Mouse (Mus musculus): Measurements from ENCODE around the gene Mpdu1.

The Mpdu1 gene

DNA sequence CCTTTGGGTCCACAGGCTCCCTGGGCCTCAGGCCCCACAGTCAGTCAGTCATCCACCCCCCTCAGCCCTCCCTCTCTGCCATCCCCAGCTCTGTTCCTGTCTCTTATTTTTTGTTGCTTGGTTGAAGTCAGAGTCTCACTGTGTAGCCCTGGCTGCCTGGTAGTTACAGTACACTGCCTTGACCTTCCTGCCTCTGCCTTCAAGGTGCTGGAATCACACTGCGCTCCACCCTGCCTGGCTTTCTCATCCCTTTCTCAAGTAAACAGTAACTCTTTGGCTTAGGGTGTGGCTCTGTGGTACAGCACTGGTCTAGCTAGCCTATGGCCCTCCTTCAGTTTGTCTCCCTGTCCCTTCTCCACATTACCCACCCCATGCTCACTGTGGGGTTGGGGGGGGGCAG, 27.4 kb upstream of the Mpdu1 start:
- no peak for DNase-seq

DNA sequence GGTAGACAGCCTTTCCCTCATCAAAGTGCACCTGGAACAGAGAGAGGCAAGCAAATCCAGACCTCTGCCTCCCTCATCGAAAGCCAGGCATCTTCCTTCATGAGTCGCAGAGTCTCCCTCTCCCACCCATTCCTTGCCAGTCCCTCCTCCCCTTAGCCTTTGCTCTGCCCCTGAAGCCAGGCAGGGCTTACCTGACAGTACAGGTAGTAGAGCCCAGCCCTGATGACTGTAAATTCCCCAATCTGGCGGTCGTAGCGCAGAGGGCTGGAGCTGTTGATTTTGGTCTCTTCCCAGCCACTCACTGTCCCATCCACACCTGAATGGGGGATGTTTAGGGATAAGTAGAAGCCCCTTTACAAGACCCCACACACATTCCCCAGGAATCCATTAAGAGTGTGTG, 24.6 kb upstream of the Mpdu1 start:
- no peak for DNase-seq

- DNase-seq = peak; percentile 92
Observed at GRCm38 (mm10) chr11:69686377-69686776, 23.9 kb upstream of the Mpdu1 start.

GRCm38 (mm10) chr11:69685526-69686148, 23.2 kb upstream of the Mpdu1 start, which contains the start of gene Tnfsf13:
Gene Tnfsf13 (minus strand): TSS chr11:69685784.
- DNase-seq = peak; percentile 86

- DNase-seq = no peak
Observed at GRCm38 (mm10) chr11:69684936-69685335, 22.5 kb upstream of the Mpdu1 start.

GRCm38 (mm10) chr11:69684128-69684745, 21.8 kb upstream of the Mpdu1 start:
- peak; percentile 47 for DNase-seq

- no peak for DNase-seq
Observed at GRCm38 (mm10) chr11:69683576-69683975, 21.1 kb upstream of the Mpdu1 start.

- peak; percentile 96 for DNase-seq
Observed at GRCm38 (mm10) chr11:69682840-69683533, 20.5 kb upstream of the Mpdu1 start.

- DNase-seq = no peak
Observed at GRCm38 (mm10) chr11:69682209-69682839, 19.9 kb upstream of the Mpdu1 start.

DNA sequence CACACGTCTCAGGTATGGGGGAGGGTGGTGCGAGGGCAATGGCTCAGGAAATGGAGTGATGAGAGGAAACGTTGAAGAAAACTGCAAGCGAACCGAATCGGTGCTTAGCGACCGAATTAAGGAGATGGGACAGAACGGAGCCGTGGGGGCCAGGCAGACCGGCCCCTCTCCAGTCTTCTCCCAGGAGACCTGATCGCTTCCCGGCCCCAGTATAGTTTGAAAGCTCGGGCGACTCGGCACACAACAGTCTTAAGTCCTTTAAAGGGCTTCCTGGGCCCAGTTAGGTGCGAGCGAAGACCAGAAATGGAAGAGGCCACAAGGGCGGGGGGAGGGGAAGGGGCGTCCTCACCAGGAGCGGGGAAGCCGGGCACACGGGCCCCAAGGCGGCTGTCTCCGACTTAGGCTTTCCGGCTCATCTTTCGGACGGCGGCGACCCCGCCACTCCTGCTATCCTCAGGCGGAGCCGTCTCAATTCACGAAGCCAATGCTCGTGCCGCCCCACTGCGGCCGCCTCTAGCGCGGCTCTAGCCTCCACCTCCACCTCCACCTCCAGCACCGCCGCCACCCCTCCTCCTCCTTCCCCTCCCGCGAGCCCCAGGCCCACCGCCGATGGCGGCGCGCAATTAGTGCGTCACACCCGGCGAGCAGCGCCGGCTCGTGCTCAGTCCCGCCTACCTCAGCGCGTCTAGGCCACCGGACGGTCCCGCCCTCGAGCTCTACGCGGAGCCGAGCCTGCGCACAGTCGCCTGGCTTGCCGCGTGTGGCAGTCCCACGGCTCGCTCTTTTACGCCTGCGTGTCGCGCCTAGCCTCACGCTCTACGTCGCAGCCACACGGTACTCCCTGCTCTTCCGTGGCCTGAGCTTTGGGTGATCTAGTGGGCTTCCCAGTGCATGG, 19.1 kb upstream of the Mpdu1 start, which contains the start of gene Senp3:
TSS of gene Senp3 (minus strand) at position 771 of the 895 bp plus-strand sequence.
- peak; percentile 97 for DNase-seq

DNA sequence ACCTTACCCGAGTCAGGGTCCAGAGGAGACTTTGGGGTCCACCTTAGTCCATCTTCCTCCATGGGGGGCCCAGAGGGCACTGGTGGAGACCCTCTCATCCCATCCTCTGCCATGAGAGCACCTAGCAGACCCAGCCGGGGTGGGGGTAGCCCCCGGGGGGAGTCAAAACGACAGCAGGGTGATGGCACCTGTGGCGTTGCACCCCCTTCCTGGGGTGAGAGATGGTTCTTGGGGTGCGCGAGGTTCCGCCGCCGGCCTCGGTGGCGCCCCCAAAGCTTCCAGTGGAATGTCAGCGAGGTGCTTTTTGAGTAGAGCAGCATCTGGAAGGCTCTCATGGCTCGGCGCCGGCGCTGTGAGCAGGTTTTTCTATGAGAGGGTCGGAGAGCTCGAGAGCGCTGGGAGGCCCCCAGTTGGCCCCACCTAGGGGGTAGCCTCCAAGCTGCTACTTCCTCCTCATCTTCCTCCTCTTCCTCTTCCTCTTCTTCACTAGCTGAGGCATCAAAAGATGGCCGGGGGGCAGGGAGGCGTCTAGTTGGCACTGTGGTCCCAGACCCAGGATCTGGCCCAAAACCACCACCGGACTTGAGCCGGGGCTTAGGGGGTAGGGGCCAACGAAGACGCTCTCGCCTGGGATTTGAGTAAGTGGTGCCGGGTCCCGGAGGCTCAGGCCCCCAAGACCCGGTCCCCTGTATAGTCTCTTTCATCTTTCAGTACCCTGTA, 17.9 kb upstream of the Mpdu1 start:
- DNase-seq = no peak

- DNase-seq = no peak
Observed at GRCm38 (mm10) chr11:69679144-69679543, 16.7 kb upstream of the Mpdu1 start.

GRCm38 (mm10) chr11:69672211-69672706, 9.8 kb upstream of the Mpdu1 start, which contains the start of gene Eif4a1:
Gene Eif4a1 (minus strand): TSS chr11:69672423.
- peak; percentile 99 for DNase-seq

DNA sequence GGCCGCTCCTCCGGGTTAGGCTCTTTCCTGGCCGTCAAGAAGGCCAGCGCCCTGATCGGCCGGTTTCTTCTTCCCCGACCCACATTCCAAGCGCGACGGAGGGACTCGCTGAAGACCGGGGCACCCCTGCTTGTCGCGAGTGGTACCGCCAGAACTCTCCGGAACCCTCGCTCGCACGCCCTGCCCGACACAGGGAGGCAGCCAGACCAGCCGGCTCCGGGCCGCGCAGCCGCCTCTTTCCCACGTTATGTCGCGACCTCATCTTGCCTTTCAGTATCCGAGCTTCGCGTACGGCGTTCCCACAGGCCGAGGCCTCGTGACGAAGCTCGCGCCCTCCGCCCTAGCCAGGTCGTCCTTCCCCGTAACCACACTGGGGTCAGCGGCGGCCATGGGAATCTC, 9.3 kb upstream of the Mpdu1 start:
- no peak for DNase-seq

DNA sequence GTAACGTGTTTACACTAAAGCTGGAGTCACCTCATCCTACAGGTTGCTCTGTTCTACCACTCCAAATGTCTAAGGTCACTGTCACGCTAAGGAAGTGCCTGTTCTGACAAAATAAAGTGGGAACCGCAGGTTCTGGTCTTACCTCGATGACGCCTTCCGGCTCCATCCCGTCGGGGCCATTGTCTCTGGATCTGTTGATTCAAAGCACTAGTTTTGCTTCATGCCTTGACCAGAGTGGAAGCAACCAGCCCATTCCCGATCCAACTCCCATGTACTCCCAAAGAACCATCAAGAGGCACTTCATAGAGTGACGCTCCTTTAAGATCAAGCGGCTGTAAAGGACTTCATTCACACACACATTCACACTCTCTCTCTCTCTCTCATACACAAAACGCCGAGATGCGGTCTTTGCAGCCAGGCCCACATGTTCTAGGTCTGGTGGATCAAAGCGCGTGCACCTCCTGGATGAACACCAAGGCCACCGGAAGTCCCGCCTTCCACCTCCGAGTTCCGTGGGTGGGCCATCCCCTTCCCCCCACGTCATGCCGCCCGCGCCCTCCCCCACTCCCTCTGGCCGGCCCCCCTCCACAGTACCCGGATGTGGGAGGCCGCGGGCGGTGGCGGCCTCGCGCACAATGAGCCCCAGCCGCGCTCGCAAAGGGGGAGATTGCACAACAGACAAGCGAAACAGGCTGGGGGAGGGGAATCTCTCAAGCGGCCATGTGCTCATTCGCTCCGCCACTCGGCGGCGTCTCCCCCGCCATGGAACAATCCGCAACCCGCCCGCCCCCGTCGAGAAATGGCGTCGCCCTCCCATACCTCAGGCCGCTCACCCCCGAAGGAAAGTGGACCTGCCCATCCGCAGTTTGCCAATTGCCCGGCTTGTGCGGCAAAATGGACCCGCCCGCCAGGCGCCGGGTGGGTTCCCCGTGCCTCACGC, 8.6 kb upstream of the Mpdu1 start:
- DNase-seq = peak; percentile 96

DNA sequence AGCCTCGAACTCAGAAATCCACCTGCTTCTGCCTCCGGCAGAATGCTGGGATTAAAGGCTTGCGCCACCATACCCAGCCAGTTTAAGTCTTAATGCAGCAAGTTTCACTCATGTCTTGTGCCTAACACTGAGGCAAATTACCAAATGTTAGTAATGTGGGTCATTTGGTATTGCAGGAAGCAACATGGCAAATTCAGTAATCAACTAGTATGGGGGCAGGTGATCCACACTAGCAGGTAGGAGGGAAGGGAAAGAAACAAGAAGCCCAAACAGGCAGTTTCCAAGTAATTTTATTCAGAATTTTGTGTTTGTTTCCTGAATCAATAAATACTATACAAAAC, 4.2 kb upstream of the Mpdu1 start:
- no peak for DNase-seq

DNA sequence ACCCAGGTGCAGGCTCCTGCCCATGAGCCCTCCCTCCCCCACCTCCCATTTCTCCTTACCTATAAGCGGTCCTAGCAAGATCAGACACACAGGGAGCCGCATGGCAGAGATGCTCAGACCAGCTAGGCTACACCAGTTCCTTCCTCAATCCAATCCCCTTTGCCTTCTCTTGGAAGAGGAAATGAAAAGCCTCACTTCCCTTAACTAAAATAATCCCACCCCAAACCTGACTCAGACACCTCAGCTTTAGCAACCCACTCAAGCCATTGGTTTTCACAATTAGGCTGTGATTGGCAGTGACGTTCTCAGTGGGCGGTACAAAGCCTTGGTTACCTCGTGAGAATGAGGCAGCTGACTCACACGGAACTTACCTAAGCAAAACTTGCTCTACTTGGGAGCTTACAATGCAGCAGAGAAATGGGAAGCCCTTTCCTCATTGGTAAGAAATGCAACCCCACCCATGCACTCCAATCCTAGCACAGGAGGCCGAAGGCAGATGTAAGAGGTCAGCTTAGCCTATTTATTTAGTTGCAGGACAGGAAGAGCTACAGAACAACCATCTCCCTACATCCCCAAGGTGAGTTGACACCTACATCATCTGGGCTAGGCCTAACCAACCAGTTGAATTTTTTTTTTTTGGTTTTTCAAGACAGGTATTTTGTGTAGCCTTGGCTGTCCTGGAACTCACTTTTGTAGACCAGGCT, 3.7 kb upstream of the Mpdu1 start, which contains the start of gene Cd68:
TSS of gene Cd68 (minus strand) at position 193 of the 704 bp plus-strand sequence.
- peak; percentile 57 for DNase-seq

- DNase-seq = no peak
Observed at GRCm38 (mm10) chr11:69665457-69665960, 3.1 kb upstream of the Mpdu1 start.

- no peak for DNase-seq
Observed at GRCm38 (mm10) chr11:69664841-69665240, 2.4 kb upstream of the Mpdu1 start.
